Mouse (Mus musculus): ENCODE results near the gene Gpr82. TPM values are rescaled to one million over a fixed set of nuclear protein-coding genes. Genes with fewer than 3 reads are reported as not detected.
A peak's percentile ranks its signal among the peaks of the same experiment; 100 is the strongest.

The Gpr82 gene
- polyA plus RNA-seq, 1 experiment from 2014 or later: 0.12 TPM

- no peak for DNase-seq (ENCODE audit: low spot score)
Measured at GRCm38 (mm10) chrX:13691865-13692264, 30.7 kb downstream of the Gpr82 start.

- no peak for DNase-seq (ENCODE audit: low spot score)
Measured at GRCm38 (mm10) chrX:13700681-13701080, 39.5 kb downstream of the Gpr82 start.

- no peak for DNase-seq (ENCODE audit: low spot score)
Measured at GRCm38 (mm10) chrX:13705051-13705450, 43.9 kb downstream of the Gpr82 start.

- DNase-seq (ENCODE audit: low spot score): peak; percentile 38
Measured at GRCm38 (mm10) chrX:13710174-13710573, 49.0 kb downstream of the Gpr82 start.

Small RNA genes within 50 kb of the gene (microRNA-seq; reads per million reads assigned to microRNA genes)
- not detected for gene Gm25246 (ENCODE audit: borderline number of aligned reads)

Other genes with a start within 250 kb of the Gpr82 start
- 0.05 and 0.10 TPM in 2 replicates for gene Nyx, start 195.3 kb upstream of the Gpr82 start, polyA plus RNA-seq (2015; fragmentation: Nextera tagmentation; extraction: Ambion mirVana)
- 2.3 and 3.0 TPM in 2 replicates for gene Gpr34, start 29.3 kb upstream of the Gpr82 start, polyA plus RNA-seq (2015; fragmentation: Nextera tagmentation; extraction: Ambion mirVana)
- gene Cask, start 190.0 kb downstream of the Gpr82 start, polyA plus RNA-seq (2015; fragmentation: Nextera tagmentation; extraction: Ambion mirVana): 2.5 and 2.8 TPM in 2 replicates

Measured in thymus, postnatal 0 days (tissue).